Mouse (Mus musculus): ENCODE results near the gene Mageb5.
"Not testable (repeated sequence)": the region's sequence is repeated elsewhere in the genome, so short reads cannot be mapped to it uniquely, and the experiment has no call there.

Mageb5 gene

DNA sequence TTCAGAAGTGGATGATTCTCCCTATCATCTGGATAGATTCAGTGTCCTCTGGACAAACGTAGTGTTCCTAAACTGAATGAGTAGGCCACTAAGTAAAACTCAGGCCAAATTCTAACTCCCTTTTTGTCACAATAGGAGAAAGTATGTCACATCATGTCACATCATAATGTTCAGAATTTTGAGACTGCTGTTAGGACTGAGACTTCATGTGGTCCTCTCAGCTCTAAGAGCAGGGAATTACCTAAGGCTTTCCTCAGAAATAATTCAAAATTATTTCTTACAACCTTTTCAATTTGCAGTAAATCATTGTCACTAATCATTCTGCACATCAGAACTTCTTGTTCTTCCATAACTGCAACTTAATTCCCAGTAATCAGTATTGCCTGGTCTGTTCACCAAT, at the start of gene Mageb5:
Gene Mageb5, minus strand, starts transcription at position 101 of the 400 bp plus-strand sequence.
- not testable (repeated sequence) for DNase-seq

DNA sequence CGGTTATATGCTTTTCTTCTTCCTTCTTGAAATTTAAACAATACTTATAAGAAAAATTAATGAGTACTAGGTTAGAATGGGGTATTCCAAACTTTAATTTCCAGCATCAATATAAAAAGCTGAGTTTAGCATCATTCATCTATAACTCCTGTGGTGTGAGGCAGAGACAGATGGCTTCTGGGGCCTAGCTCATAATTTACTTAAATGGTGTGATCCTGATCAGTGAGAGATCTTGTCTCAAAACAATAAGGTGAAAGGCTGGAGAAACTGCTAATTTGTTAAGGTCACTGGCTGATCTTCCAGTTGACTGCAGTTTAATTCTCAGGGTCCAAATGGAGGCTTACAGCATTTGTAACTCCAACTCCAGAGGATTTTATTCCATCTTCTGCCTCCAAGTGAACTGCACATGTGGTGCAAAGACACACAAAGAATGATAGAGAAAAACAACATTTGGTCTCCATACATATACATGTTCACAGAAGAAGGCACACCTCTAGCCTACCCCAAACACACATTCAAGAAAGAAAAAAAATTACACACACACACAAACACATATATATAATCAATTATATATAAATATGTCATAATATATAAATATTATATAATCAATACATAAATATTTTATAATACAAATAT, 23.1 kb downstream of the Mageb5 start:
- not testable (repeated sequence) for DNase-seq

All from kidney, adult 9 months (tissue).